Mouse (Mus musculus) ES-Bruce4 (cell line): ENCODE results near the gene Kmt5c. TPM values are rescaled to one million over a fixed set of nuclear protein-coding genes. Genes with fewer than 3 reads are reported as not detected.

Experiments used
- H3K27ac ChIP-seq: 2 replicates; pipeline ENCODE4 v1.5.1; 2012; ENCODE audit warnings: low read length, inconsistent platforms; ENCODE audit not compliant: insufficient read depth
- H3K27me3 ChIP-seq: 2 replicates; pipeline ENCODE4 v1.6.1; 2012; ENCODE audit warnings: mild to moderate bottlenecking, low read length, inconsistent platforms; ENCODE audit not compliant: control insufficient read depth, poor library complexity, insufficient read depth, severe bottlenecking
- H3K36me3 ChIP-seq: 2 replicates; pipeline ENCODE4 v1.6.1; 2012; ENCODE audit warnings: inconsistent platforms, mild to moderate bottlenecking, low read length, moderate library complexity; ENCODE audit not compliant: control insufficient read depth, poor library complexity, insufficient read depth, severe bottlenecking
- H3K4me1 ChIP-seq: one replicate; pipeline ENCODE4 v1.8.1; 2011; ENCODE audit warnings: low read length; ENCODE audit not compliant: control insufficient read depth, insufficient read depth
- H3K4me3 ChIP-seq: 2 replicates; pipeline ENCODE4 v1.5.1; 2011; ENCODE audit warnings: low read depth, mild to moderate bottlenecking, low read length
- H3K9ac ChIP-seq: 2 replicates; pipeline ENCODE4 v1.6.1; 2012; ENCODE audit warnings: low read depth, mild to moderate bottlenecking, inconsistent platforms; ENCODE audit not compliant: poor library complexity, severe bottlenecking
- H3K9me3 ChIP-seq: replicated peaks from 2 replicates; pipeline ENCODE4 v1.6.1; 2012; ENCODE audit warnings: mild to moderate bottlenecking, low read length, inconsistent platforms; ENCODE audit not compliant: control insufficient read depth, poor library complexity, insufficient read depth, severe bottlenecking
- CTCF ChIP-seq: IDR thresholded peaks from one replicate; pipeline ENCODE4 v1.8.1; 2011; ENCODE audit warnings: low read depth, low read length
- EP300 ChIP-seq: IDR thresholded peaks from 2 replicates; pipeline ENCODE4 v1.6.1; 2011; ENCODE audit warnings: low read depth, low read length; ENCODE audit not compliant: insufficient read depth
- POLR2A ChIP-seq: IDR thresholded peaks from one replicate; pipeline ENCODE4 v1.8.1; 2011; ENCODE audit warnings: low read length; ENCODE audit not compliant: insufficient read depth
- polyA plus RNA-seq: library from polyadenylated mRNA; stranded (reverse); fragments of >200 nt; gene quantifications from 2 replicates; pipeline ENCODE4 v1.2.4, GENCODE M21; 2011; ENCODE audit warnings: low read depth; ENCODE audit not compliant: missing spikeins, insufficient read depth, insufficient read length

Gene Kmt5c
- polyA plus RNA-seq, 1 experiment: 72.3 TPM

GRCm38 (mm10) chr7:4725169-4725568 lies 14.7 kb upstream of the Kmt5c start, which contains the start of gene Tmem150b:
TSS of gene Tmem150b (minus strand) at chr7:4725249.
- Histone ChIP-seq H3K9ac (no peak within 1 kb of the TSS), H3K9me3 (no peaks in the 10 kb centered on the region), H3K4me1 (no peaks in the 10 kb centered on the region), H3K27me3 (no peaks in the 10 kb centered on the region), H3K4me3 (no peak within 1 kb of the TSS), H3K27ac (no peak within 1 kb of the TSS), H3K36me3 (no peaks in the 10 kb centered on the region)
- no peak for TF ChIP-seq POLR2A
- no peak for TF ChIP-seq EP300
- TF ChIP-seq CTCF: no peak

- Histone ChIP-seq H3K27ac (no peak overlapping the region), H3K9me3 (no peaks in the 10 kb centered on the region), H3K4me3 (no peak overlapping the region), H3K27me3 (no peaks in the 10 kb centered on the region), H3K4me1 (no peaks in the 10 kb centered on the region), H3K36me3 (no peaks in the 10 kb centered on the region), H3K9ac (no peak overlapping the region)
- TF ChIP-seq CTCF: no peak
- TF ChIP-seq EP300: no peak
- TF ChIP-seq POLR2A: no peak
These were observed 8.8 kb upstream of the Kmt5c start for GRCm38 (mm10) chr7:4731090-4731489.

GRCm38 (mm10) chr7:4732968-4733392 lies 6.9 kb upstream of the Kmt5c start:
- no peaks in the 10 kb centered on the region for H3K36me3 ChIP-seq
- TF ChIP-seq EP300 (no peak), CTCF (no peak), POLR2A (no peak)
- H3K4me3 ChIP-seq: no peak overlapping the region
- no peak overlapping the region for H3K9ac ChIP-seq
- H3K9me3 ChIP-seq: no peaks in the 10 kb centered on the region
- no peak overlapping the region for H3K27ac ChIP-seq
- no peaks in the 10 kb centered on the region for H3K27me3 ChIP-seq
- H3K4me1 ChIP-seq: no peaks in the 10 kb centered on the region

- Histone ChIP-seq H3K4me3 (peak overlapping the region; percentile 50), H3K27ac (peak overlapping the region; percentile 33), H3K36me3 (peaks cover 12% of the 10 kb centered on the region; the same call in 1 of the 2 replicates), H3K9ac (0 out of 2 replicates have a peak overlapping the region, but pooled peaks have one; percentile 33), H3K9me3 (no peaks in the 10 kb centered on the region), H3K27me3 (no peaks in the 10 kb centered on the region), H3K4me1 (no peaks in the 10 kb centered on the region)
- TF ChIP-seq CTCF: no peak
- TF ChIP-seq EP300: no peak
- no peak for TF ChIP-seq POLR2A
These were observed 823 bp upstream of the Kmt5c start for GRCm38 (mm10) chr7:4739041-4739543.

GRCm38 (mm10) chr7:4740309-4740727 lies 403 bp downstream of the Kmt5c start:
- Histone ChIP-seq H3K4me1 (no peaks in the 10 kb centered on the region), H3K9ac (peak overlapping the region; percentile 91), H3K9me3 (no peaks in the 10 kb centered on the region), H3K36me3 (peaks cover 16% of the 10 kb centered on the region), H3K27me3 (no peaks in the 10 kb centered on the region), H3K4me3 (peak overlapping the region; percentile 98), H3K27ac (peak overlapping the region; percentile 59)
- TF ChIP-seq CTCF (no peak), EP300 (no peak), POLR2A (no peak)

- Histone ChIP-seq H3K9ac (peak overlapping the region; percentile 91), H3K27me3 (no peaks in the 10 kb centered on the region), H3K9me3 (no peaks in the 10 kb centered on the region), H3K4me3 (peak overlapping the region; percentile 98), H3K27ac (peak overlapping the region; percentile 59; the same call in 1 of the 2 replicates), H3K4me1 (no peaks in the 10 kb centered on the region), H3K36me3 (peaks cover 16% of the 10 kb centered on the region)
- no peak for TF ChIP-seq CTCF
- 0 out of 2 replicates have a peak, but pooled peaks have one; percentile 21 for TF ChIP-seq EP300
- TF ChIP-seq POLR2A: no peak
These were observed 1.2 kb downstream of the Kmt5c start for GRCm38 (mm10) chr7:4741151-4741550.
